Mouse (Mus musculus) splenic B cell, adult 2 months (primary cell): ENCODE results near the gene Cenpw.

Source experiments
- DNase-seq: peaks from one replicate; pipeline ENCODE4 v3.0.0-alpha.2; 2011; ENCODE audit warnings: low read depth, low spot score
- H3K27me3 ChIP-seq: 2 replicates; pipeline ENCODE4 v1.6.1; 2012; ENCODE audit warnings: mild to moderate bottlenecking, low read length, moderate library complexity, mixed read lengths; ENCODE audit not compliant: control insufficient read depth, poor library complexity, insufficient read depth, severe bottlenecking
- H3K36me3 ChIP-seq: 2 replicates; pipeline ENCODE4 v1.6.1; 2012; ENCODE audit warnings: mild to moderate bottlenecking, low read length, moderate library complexity, mixed read lengths; ENCODE audit not compliant: control insufficient read depth, poor library complexity, insufficient read depth, severe bottlenecking

Gene Cenpw

DNA sequence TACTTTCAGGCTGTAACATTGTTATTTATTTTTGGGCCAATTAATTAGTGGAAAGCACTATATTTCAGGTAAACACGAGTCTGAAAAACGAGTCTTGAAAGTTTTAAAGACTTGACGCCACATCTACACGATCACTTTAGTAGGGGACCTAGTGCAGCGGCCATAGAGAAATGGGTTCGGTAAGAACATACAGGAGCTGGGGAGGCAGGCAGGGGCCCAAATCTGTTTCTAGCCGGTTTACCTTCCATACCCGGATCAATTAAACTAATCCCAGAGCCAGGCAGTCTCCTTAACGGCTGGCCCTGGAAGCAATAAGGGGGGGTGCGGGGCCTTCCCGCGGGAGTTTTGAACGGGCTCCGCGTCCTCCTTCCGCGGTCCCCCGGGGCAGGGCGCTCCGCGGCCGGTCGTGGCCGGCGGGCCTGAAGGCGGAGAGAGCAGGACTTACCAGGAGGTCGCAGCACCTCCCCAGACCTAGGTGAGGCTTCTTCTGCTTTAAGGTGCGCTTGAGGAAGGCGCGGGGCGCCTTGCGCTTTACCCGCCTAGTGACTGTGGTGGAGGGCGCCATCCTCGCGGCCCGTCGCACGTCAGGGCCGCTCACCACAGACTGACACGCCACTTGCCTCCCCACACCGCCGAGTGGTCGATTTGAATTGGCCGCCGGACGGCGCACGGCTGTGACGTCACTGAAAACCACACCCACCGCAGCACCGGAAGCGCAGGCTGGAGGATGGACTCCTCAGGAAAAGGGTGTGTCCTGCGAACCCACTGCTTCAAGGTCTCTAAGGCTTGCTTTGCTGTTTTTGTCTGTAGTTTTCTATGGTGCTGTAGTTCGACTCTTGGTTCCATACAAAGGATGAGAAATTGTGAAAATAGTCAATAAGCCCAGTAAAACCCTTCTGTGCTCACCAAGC lies at the start of gene Cenpw:
Cenpw (minus strand) TSS at position 645 of the 911 bp plus-strand sequence.
- no peaks in the 10 kb centered on the region for H3K27me3 ChIP-seq
- no peaks in the 10 kb centered on the region for H3K36me3 ChIP-seq
- DNase-seq, result peak; percentile 94

DNA sequence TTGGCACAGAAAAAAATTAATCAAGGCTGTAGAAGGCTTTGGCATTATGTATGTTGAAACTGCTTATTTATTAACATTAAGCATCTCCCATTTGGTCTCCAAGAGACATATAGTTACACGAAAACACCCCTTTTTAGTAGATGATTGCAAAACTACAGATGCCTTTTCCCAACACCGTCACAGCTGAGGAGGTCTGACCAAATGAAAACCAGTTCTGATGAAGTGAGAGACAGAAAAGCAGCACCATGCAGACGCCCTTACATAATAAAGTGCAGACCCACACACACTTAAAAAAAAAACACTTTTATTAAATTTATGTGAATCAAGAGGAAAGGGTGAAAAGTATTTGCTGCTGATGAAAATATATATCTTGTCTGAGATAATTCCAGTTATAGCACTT lies 49.3 kb upstream of the Cenpw start:
- Histone ChIP-seq H3K27me3 (no peaks in the 10 kb centered on the region), H3K36me3 (no peaks in the 10 kb centered on the region)
- no peak for DNase-seq

GRCm38 (mm10) chr10:30199501-30199900 lies 859 bp downstream of the Cenpw start:
- Histone ChIP-seq H3K36me3 (no peaks in the 10 kb centered on the region), H3K27me3 (no peaks in the 10 kb centered on the region)
- peak; percentile 3 for DNase-seq

DNA sequence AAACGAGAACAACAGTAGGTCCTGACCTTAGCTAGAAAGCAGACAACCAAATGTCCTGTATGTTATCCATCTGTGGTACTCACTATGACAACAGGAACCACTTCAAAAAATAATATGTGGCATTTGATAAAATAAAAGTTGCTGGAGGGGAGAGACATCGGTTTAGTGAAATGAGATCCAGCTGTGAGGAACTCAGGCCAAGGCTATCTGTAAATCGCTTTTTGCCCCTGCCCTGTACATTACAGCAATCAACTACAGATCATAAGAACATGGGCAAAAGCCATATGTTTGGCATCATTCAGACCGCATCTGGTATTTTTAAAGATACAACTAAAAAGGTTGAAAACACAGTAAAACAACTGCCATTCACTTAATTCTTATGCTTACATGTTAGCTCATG lies 32.7 kb downstream of the Cenpw start:
- H3K36me3 ChIP-seq, result no peaks in the 10 kb centered on the region
- DNase-seq, result no peak
- no peaks in the 10 kb centered on the region for H3K27me3 ChIP-seq
